Mouse (Mus musculus) testis, adult 2 months (tissue): ENCODE measurements at regions not wholly inside any gene's neighbourhood (a gene's known extent, or its start where the extent isn't known, plus 50 kb on each side); places are given as distances from the start of the nearest gene placed in this dataset.

ENCODE experiments used
- H3K27ac ChIP-seq: fragments of 200-500 bp; 2 replicates; pipeline ENCODE4 v1.5.1; 2012; ENCODE audit warnings: low read depth, low read length; ENCODE audit not compliant: control insufficient read depth, insufficient read depth
- H3K27me3 ChIP-seq: fragments of 200-500 bp; 2 replicates; pipeline ENCODE4 v1.6.1; 2012; ENCODE audit warnings: mild to moderate bottlenecking, low read length, moderate library complexity; ENCODE audit not compliant: control insufficient read depth, insufficient read depth
- H3K36me3 ChIP-seq: fragments of 200-500 bp; 2 replicates; pipeline ENCODE4 v1.6.1; 2012; ENCODE audit warnings: mild to moderate bottlenecking, low read length; ENCODE audit not compliant: control insufficient read depth, insufficient read depth
- H3K4me1 ChIP-seq: fragments of 200-500 bp; 2 replicates; pipeline ENCODE4 v1.6.1; 2012; ENCODE audit warnings: low read length; ENCODE audit not compliant: control insufficient read depth, insufficient read depth
- H3K4me3 ChIP-seq: fragments of 200-500 bp; 2 replicates; pipeline ENCODE4 v1.5.1; 2012; ENCODE audit warnings: low read depth, mild to moderate bottlenecking, low read length, moderate library complexity, mixed read lengths; ENCODE audit not compliant: control insufficient read depth
- CTCF ChIP-seq: fragments of 200-500 bp; IDR thresholded peaks from 2 replicates; pipeline ENCODE4 v1.5.1; 2012; ENCODE audit warnings: low read depth, mild to moderate bottlenecking, inconsistent platforms, low read length, moderate library complexity; ENCODE audit not compliant: control insufficient read depth, insufficient read depth, insufficient replicate concordance
- POLR2A ChIP-seq: fragments of 200-500 bp; IDR thresholded peaks from 2 replicates; pipeline ENCODE4 v1.6.1; 2012; ENCODE audit warnings: low read depth, mild to moderate bottlenecking, inconsistent platforms, low read length, moderate library complexity; ENCODE audit not compliant: control insufficient read depth

GRCm38 (mm10) chr14:31933841-31934271 is 94.9 kb upstream of the Galnt15 start:
- no peaks in the 10 kb centered on the region for H3K36me3 ChIP-seq
- peaks cover 9% of the 10 kb centered on the region for H3K4me1 ChIP-seq
- no peak for TF ChIP-seq CTCF
- no peak for TF ChIP-seq POLR2A
- no peak overlapping the region for H3K27ac ChIP-seq
- H3K4me3 ChIP-seq, result peak overlapping the region; percentile 23
- no peaks in the 10 kb centered on the region for H3K27me3 ChIP-seq

- no peaks in the 10 kb centered on the region for H3K27me3 ChIP-seq
- H3K27ac ChIP-seq, result no peak overlapping the region
- no peak overlapping the region for H3K4me3 ChIP-seq
- TF ChIP-seq POLR2A, result no peak
- TF ChIP-seq CTCF, result no peak
- peaks cover 7% of the 10 kb centered on the region for H3K4me1 ChIP-seq
- no peaks in the 10 kb centered on the region for H3K36me3 ChIP-seq
Measured at GRCm38 (mm10) chr14:31934321-31934720, 94.5 kb upstream of the Galnt15 start.

GRCm38 (mm10) chr14:31934771-31935170 is 94.0 kb upstream of the Galnt15 start:
- no peak for TF ChIP-seq POLR2A
- TF ChIP-seq CTCF, result no peak
- H3K36me3 ChIP-seq, result no peaks in the 10 kb centered on the region
- peaks cover 5% of the 10 kb centered on the region for H3K4me1 ChIP-seq
- H3K27ac ChIP-seq, result no peak overlapping the region
- no peak overlapping the region for H3K4me3 ChIP-seq
- no peaks in the 10 kb centered on the region for H3K27me3 ChIP-seq

GRCm38 (mm10) chr14:31935411-31935810 is 93.4 kb upstream of the Galnt15 start:
- TF ChIP-seq CTCF, result no peak
- TF ChIP-seq POLR2A, result no peak
- Histone ChIP-seq H3K4me1 (peaks cover 5% of the 10 kb centered on the region), H3K27me3 (no peaks in the 10 kb centered on the region), H3K36me3 (no peaks in the 10 kb centered on the region), H3K27ac (no peak overlapping the region), H3K4me3 (no peak overlapping the region)

- Histone ChIP-seq H3K4me1 (peaks cover 5% of the 10 kb centered on the region), H3K27me3 (no peaks in the 10 kb centered on the region), H3K27ac (no peak overlapping the region), H3K4me3 (no peak overlapping the region), H3K36me3 (no peaks in the 10 kb centered on the region)
- TF ChIP-seq POLR2A (no peak), CTCF (no peak)
Measured at GRCm38 (mm10) chr14:31936581-31936980, 92.2 kb upstream of the Galnt15 start.

- no peaks in the 10 kb centered on the region for H3K27me3 ChIP-seq
- TF ChIP-seq POLR2A (no peak), CTCF (no peak)
- H3K36me3 ChIP-seq, result no peaks in the 10 kb centered on the region
Measured at GRCm38 (mm10) chr14:31940900-31941299, 87.9 kb upstream of the Galnt15 start.

GRCm38 (mm10) chr14:31942266-31942960 is 86.4 kb upstream of the Galnt15 start:
- Histone ChIP-seq H3K27ac (no peak overlapping the region), H3K4me3 (no peak overlapping the region), H3K36me3 (no peaks in the 10 kb centered on the region), H3K27me3 (no peaks in the 10 kb centered on the region), H3K4me1 (no peaks in the 10 kb centered on the region)
- TF ChIP-seq POLR2A (no peak), CTCF (peak; percentile 42; the same call in 1 of the 2 replicates)

More at GRCm38 (mm10) chr14:31940900-31941299, 87.9 kb upstream of the Galnt15 start:
- H3K27ac ChIP-seq, result no peak overlapping the region
- no peak overlapping the region for H3K4me3 ChIP-seq
- H3K4me1 ChIP-seq, result no peaks in the 10 kb centered on the region
